Mouse (Mus musculus) urinary bladder, postnatal 10 days (tissue): ENCODE results near the gene Gm10799.
"Not testable (repeated sequence)": the region's sequence is repeated elsewhere in the genome, so short reads cannot be mapped to it uniquely, and the experiment has no call there.

ENCODE experiments used
- DNase-seq: peaks from one replicate; pipeline ENCODE4 v3.0.0; 2022; ENCODE audit warnings: low spot score

The Gm10799 gene

DNA sequence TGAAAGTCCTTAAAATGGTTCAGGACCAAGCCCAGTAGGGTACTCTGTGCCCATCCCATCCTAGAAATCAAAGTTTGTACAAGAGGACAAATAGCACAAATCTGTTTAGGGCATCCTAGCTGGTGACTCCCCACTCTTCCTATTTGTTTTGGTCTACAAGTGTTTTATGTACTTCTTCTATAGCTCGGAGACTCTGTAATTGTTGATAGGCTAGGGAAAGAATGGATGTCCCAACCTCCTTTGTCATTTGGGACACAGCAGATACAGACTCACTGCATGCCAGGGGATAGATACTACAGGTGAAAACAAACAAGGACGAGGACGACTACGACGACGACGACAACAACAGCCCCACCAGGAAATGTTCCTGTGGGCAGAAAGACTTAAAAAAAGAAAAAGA lies at the start of gene Gm10799:
TSS of gene Gm10799 (minus strand) at position 101 of the 400 bp plus-strand sequence.
- DNase-seq, result not testable (repeated sequence)

DNA sequence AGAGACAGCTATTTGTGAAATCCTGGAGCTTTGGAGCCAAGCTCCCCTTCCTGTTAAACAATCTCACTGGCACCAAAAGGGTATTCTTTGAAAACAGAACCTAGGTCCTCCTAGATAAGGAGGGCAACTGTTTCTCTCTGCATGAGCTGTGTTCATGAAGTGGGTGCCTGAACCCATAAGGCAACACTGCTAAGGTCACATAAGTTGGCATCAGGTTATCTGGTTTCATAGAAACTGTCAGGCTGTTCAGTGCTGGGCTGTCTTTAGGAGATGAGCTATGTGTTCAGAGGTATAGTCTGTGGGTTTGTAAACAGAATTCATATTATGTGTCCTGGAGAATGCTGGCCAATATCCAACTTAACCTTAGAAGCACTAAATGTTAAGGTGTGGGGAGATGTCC lies 48.8 kb upstream of the Gm10799 start:
- DNase-seq, result not testable (repeated sequence)

DNA sequence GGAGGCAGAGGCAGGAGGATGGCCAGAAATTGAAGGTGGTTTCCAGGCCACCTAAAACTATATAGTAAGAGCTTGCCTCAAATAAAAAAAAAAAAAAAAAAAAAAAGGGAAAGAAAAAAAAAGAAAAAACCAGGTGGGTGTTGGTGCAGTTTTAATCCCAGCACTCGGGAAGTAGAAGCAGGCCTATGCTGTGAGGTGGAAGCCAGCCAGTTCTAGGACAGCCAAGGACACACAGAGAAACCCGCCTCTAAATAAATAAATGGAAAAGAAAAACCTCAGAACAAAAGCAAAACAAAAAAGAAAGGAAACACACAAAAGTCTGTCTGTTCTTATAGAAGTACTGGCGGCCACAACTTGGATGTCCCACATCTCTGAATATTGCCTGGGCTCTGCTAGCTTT lies 46.5 kb upstream of the Gm10799 start:
- DNase-seq, result no peak

DNA sequence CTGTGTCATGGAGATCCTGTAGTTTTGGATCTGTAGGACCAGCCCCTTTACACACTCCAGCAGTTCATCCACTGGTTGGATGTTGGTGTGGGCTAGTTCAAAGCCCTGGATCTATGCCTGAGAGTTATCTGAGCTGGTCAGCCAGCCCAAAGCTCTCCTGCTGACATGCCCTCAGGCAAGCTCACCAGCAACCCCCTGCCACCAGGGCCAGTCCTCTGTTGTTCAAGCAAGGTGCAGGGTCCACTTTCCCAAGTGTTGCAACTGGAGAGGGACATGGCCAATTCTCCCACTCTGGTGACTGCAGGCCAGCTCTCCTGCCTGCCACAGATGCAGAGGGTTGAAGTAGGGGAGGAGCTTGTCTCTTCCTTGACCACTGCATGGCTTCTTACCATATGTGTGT lies 45.2 kb upstream of the Gm10799 start:
- DNase-seq, result not testable (repeated sequence)

DNA sequence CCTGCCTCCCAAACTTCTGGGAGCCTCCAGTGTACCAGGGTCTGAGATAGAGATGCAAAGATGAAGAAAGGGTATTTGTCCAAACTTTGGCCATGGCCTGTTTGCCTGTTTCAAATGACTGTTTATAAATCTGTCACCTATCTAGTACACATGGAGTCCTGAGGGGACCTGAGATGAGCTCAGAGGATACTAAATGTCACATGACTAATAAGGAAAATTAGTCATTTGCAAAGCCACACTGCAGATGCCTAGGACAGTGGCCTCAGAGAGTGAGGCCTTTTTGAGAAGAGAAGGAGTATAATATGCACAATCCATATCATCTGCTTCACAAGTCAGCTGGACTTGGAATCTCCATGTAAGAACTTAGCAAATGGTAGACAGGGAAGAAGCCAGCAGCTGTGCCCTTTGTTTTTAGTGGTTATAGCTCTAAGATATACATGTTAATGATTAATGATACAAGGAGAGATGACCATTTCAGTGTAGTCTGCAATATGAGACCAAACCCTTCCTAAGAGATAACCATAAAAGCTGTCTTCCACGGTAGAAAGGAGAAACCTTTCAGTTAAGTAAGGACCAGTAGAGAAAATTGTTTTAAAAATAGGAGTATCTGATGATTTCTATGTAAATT lies 42.9 kb upstream of the Gm10799 start:
- DNase-seq, result not testable (repeated sequence)

DNA sequence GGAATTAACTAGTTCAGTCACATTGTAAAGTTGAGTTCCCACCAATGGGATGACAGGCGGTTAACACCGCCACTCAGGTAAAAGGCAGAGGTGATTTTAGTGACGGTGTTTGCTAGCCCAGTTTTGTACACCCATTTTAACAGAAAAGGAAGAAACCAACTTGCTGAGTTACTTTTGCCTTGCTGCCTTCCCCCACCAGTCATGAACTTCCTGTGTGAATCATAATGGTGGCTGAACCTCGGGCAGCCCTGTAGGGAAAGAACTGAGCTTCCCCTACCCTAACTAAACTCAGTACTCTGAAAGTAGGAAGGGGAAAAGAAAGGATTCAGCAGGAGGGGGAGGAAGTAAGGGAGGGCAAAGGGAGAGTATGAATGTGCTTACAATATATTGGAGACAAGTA lies 41.7 kb upstream of the Gm10799 start:
- DNase-seq, result no peak

DNA sequence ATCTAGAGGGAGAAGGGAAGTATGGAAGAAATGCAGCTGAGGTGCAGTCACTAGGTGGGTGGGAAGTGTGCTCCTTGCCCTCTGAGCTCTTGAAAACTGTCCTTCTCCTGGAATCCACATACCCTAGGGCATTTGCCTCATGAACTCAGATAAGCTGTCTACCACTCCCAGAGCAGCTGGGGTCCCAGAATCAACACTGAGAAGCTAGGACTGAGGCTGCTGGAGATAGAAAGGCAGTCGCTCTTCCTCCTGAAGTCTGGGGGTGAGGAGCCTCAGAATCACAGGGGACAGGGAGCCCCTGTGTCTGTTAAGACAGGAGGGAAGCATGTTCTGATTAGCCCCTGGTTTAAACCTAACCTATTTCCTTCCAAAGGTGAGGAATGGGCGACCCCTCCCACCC lies 41.2 kb upstream of the Gm10799 start:
- DNase-seq, result no peak

DNA sequence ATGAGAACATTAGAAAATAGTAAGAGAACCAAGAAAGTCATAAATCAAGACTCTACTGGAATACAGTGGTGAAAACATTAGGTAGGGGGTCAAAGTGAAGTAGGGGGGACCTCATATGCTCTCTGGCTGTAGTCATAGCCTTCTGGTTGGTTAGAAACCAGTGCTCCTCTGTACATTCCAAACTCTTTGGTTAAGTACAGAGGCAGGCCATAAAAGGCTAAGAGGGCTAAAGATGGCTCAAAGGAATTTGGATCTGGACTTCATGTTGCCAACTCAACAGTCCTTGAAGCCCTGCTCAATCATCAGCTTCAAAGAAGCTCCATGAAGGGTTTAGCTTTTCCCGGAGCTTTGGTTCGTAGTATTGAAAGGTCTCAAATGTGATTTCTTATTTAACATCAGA lies 40.7 kb upstream of the Gm10799 start:
- DNase-seq, result not testable (repeated sequence)

DNA sequence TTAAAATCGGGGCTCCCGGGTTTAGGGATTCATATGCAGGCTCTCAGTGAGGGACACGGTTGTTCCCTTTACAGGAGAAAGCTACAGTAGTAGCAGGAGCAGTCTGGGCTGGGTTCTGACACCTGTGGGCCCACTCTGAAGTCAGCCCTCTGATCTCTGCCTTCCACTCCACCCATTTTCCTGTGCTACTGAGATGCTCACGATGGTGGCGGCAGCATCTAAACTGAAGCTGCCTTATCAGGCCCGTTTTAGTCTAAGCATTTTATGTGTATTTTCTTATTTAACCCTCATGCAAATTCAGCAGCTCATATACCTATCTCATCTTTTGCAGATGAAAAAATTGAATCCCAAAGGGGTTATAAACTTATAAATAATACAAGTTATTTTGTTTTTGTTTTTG lies 36.5 kb upstream of the Gm10799 start:
- no peak for DNase-seq

DNA sequence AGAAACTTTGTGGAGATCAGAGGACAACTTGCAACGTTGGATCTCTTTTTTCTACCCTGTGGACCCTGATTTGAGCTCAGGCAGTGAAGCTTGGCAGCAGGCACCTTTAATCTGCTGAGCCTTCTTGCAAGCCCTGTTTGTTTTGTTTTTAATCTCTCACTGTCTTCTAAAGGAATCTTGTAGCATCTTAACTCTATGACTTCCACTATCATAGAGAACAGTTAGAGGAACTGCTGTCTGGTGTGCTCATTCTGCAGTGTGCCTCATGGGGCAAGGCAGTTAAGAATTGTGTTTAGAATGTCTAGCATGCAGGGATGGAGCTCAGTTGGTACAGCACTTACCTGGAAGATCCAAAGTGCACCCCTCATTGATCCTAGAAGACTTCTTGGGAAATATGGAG lies 31.6 kb upstream of the Gm10799 start:
- DNase-seq, result no peak

DNA sequence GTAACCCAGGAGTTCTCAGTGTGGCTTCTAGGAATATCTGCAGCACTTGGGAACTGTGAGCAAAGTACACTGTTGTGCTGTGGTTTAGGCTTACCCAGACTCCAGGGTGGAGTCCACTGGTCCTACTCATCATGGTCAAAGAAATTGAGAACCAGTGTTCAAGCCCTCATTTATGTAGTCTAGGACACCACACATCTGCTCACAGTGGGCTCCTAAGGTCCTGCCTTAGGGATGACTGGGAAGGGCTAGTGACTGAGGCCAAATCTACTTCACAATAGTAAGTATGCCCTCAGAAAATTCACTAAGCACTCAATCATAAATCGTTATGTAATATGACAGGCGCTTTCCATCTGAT lies 30.9 kb upstream of the Gm10799 start:
- DNase-seq, result no peak

DNA sequence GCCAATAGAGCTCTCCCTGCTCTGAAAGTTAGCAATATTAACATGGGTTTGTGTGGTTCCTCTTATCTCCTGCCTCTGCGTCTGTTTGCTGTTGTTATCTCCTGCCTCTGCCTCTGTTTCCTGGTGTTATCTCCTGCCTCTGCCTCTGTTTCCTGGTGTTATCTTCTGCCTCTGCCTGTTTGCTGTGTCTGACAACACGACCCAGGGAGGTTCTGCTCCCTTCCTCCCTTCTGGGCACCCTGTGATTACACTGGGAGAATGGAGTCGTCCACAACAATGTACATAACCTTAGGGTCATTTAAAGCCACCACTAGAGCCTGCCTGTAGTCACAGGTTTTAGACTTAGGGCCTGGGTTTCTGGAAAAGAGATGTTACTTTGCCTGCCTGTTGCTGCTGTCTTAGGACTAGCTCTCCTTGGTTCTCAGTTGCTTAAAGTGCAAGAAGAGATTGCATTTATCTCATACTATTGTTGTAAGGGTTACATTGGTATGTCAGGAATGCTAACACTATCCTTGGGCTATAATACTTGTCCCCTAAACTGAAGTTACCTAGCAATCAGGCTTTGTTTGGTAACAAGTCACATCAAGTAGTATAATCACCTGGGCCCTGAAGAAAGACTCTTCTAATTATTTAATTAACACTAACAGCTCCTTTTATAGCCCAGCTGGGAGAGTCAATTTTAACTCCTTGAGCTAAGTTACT lies 30.3 kb upstream of the Gm10799 start:
- no peak for DNase-seq

DNA sequence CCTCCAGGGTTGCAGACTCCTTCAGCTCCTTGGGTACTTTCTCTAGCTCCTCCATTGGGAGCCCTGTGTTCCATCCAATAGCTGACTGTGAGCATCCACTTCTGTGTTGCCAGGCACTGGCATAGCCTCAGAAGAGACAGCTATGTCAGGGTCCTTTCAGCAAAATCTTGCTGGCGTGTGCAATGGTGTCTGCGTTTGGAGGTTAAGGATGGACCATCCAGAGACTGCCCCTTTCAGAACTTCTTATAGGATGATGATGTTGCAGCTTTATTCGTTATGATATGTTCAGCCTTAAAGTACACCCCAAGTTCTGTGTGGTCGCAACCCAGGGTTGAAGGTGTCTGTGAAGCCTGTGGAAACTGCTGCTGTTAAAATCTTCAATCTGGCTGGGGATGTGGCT lies 29.0 kb upstream of the Gm10799 start:
- DNase-seq, result not testable (repeated sequence)

DNA sequence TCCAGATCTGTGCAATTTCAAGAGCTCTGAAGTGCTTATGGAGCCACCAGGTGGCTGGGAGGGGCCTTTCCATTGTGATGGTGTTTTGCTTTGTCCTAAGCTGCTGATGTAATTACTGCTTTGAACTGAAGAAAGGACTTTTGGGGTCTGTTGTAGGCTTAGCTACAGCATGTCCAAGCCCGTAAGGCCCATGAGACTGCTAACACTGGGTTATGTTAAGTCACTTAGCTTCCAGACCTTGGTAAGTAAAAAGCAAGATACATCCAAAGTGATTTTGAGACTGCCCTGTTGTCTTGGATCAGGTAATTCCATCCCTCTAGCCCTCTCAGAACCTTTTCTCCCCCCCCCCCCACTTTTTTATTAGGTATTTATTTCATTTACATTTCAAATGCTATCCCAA lies 28.4 kb upstream of the Gm10799 start:
- not testable (repeated sequence) for DNase-seq

DNA sequence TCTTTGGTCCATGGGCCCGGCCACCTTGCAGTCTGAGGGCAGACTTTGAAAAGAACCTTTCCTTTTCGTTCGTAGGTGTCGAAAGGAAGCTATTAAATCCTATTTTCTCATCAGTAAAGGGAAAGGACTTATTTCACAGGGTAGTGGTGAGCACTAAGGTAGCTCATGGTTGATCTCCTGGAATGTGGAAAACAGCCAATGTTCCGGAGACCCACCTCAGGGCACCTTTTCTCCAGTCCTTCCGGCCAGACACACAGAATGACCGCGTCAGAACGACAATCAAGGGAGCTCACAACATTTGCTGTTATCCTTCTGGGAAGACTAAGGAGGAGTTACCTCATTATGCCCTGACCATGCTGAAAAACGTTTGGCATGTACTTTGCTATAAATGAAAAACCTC lies 27.9 kb upstream of the Gm10799 start:
- no peak for DNase-seq

DNA sequence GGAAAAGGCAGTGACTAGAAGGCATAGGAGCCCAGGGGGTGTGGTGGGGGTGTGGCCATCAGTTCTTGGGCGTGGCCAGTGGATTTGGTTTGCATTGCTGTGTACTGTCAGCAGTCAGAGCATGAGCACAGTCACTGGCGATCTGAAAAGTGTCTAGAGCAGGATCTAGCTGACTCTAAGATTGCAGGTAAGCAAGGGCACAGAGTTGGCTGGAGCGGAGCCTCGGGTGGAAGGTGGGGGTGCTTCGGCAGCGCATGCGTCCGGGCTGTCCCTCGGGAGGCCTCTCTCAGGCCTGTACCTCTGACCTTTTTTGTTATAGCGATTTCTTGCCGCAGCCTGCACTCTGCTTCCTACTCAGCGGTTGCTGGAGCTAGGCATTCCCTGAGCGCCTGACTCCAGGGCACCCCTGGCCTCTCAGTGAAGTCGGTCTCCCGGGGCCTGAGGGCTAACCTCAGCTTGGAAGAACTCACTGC lies 27.4 kb upstream of the Gm10799 start, which contains the start of gene Cd59a:
TSS of gene Cd59a (plus strand) at position 61 of the 473 bp plus-strand sequence.
- DNase-seq, result no peak

DNA sequence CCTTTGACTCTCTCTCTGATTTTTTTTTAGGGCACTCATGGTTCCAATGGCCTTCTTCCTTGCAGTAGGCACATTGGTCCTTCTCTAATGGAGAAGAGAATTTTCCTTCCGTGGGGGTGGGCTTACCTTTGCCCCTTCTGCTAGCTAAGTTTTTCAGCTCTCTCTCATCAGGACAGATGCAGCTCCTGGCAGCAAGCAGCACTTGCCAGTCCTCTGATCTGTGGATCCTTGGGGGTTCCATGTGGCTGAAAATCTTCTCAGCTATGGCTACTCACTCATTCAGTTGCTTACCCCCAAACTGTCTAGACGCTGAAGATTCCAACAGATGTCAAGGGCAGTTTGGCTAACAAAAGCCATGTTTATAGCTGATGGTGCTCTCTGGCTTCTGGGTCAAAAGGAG lies 25.0 kb upstream of the Gm10799 start:
- no peak for DNase-seq

DNA sequence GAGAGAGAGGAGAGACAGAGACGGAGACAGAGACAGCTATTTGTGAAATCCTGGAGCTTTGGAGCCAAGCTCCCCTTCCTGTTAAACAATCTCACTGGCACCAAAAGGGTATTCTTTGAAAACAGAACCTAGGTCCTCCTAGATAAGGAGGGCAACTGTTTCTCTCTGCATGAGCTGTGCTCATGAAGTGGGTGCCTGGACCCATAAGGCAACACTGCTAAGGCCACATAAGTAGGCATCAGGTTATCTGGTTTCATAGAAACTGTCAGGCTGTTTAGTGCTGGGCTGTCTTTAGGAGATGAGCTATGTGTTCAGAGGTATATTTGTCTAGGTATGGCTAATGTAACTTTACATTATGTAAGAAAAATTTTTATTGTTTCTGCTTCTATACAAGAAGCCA lies 19.2 kb upstream of the Gm10799 start:
- not testable (repeated sequence) for DNase-seq

DNA sequence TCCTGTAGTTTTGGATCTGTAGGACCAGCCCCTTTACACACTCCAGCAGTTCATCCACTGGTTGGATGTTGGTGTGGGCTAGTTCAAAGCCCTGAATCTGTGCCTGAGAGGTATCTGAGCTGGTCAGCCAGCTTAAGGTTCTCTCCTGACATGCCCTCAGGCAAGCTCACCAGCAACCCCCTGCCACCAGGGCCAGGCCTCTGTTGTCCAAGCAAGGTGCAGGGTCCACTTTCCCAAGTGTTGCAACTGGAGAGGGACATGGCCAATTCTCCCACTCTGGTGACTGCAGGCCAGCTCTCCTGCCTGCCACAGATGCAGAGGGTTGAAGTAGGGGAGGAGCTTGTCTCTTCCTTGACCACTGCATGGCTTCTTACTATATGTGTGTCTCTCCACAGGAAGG lies 15.7 kb upstream of the Gm10799 start:
- not testable (repeated sequence) for DNase-seq

DNA sequence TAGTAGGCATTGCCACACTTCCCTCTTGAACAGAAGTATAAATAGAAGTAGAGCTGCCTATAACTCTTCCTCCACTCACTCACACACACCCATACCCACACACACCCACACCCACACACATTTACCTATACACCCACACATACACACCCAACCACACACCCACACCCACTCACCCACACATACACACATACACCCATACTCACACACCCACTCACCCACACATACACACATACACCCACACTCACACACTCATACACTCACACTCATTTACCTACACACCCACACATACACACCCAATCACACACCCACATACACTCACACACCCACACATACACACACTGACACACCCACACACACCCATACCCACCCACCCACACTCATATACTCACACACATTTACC lies 14.1 kb upstream of the Gm10799 start:
- DNase-seq, result no peak

DNA sequence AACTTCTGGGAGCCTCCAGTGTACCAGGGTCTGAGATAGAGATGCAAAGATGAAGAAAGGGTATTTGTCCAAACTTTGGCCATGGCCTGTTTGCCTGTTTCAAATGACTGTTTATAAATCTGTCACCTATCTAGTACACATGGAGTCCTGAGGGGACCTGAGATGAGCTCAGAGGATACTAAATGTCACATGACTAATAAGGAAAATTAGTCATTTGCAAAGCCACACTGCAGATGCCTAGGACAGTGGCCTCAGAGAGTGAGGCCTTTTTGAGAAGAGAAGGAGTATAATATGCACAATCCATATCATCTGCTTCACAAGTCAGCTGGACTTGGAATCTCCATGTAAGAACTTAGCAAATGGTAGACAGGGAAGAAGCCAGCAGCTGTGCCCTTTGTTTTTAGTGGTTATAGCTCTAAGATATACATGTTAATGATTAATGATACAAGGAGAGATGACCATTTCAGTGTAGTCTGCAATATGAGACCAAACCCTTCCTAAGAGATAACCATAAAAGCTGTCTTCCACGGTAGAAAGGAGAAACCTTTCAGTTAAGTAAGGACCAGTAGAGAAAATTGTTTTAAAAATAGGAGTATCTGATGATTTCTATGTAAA lies 13.2 kb upstream of the Gm10799 start:
- not testable (repeated sequence) for DNase-seq

DNA sequence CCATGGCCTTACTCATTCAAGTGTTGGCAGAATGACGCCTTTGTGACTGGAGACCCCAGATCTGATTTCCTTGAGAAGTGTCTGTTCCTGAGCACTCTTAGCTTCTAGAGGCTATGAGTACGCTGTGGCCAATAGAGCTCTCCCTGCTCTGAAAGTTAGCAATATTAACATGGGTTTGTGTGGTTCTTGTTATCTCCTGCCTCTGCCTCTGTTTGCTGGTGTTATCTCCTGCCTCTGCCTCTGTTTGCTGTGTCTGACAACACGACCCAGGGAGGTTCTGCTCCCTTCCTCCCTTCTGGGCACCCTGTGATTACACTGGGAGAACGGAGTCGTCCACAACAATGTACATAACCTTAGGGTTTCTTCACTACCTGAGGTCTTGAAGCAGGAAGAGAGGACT lies 9.9 kb upstream of the Gm10799 start:
- DNase-seq, result not testable (repeated sequence)

DNA sequence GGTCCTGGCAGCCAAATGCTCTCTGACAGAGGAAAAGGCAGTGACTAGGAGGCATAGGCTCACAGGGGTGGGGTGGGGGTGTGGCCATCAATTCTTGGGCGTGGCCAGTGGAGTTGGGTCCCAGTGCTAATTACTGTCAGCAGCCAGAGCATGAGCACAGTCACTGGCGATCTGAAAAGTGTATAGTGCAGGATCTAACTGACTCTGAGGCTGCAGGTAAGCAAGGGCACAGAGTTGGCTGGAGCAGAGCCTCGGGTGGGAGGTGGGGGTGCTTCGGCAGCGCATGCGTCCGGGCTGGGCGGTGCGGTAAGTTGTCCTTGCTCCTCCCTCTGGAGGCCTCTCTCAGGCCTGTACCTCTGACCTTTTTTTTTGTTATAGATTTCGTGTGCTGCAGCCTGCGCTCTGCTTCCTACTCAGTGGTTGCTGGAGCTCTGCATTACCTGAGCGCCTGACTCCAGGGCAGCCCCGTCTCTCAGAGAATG lies 1.4 kb upstream of the Gm10799 start, which contains the start of gene Cd59b:
TSS of gene Cd59b (plus strand) at position 146 of the 482 bp plus-strand sequence.
- DNase-seq, result no peak
